ENCODE assay signal across 28 mouse cellular contexts in the genomic region with DNA sequence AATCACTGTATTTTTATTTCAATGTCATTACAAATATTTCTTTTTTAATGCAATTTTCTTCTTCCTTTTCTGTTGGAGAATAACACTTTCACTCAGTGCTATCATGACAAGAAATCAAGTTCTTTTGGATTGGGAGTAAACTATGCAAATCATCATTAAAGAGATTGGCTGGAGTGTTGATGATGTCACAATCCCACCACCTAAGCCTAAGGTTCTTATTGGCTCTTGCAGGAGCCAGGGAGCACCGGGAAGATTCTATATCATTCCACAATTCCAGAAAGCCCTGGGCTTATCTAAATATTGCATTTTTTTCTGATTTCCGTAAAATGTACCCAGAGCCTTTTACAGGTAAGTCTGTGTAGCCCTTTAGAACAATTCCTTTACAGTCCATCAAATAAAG.
"Had no signal": no experiment of that assay in that cellular context is flagged by ENCODE, and none has a peak within 500 bp of the region (broad histone marks: within the 10 kb centered on the region; RNA-seq: fewer than 3 reads in every experiment).

No protein-coding gene starts in this region.

- H3K4me1 ChIP-seq: heart, embryonic 12.5 days; limb, embryonic 12.5 days had no signal

- H3K9ac ChIP-seq: heart, embryonic 12.5 days; hindbrain, embryonic 13.5 days; hindbrain, embryonic 15.5 days; kidney, embryonic 15.5 days; limb, embryonic 12.5 days; liver, embryonic 12.5 days; liver, embryonic 14.5 days had no signal

- ATAC-seq: hindbrain, postnatal 0 days; intestine, embryonic 16.5 days; liver, embryonic 12.5 days had no signal

- H3K27ac ChIP-seq: gastrocnemius, adult 2 months; heart, embryonic 10.5 days; hindbrain, embryonic 10.5 days; hindbrain, embryonic 13.5 days; hindbrain, embryonic 15.5 days; hindbrain, postnatal 0 days; kidney, embryonic 15.5 days; kidney, postnatal 0 days; left cerebral cortex, adult 2 months; limb, embryonic 10.5 days; limb, embryonic 12.5 days; liver, embryonic 12.5 days; liver, embryonic 14.5 days had no signal

- H3K36me3 ChIP-seq: heart, embryonic 10.5 days; heart, embryonic 12.5 days; hindbrain, embryonic 10.5 days; hindbrain, embryonic 13.5 days; hindbrain, embryonic 15.5 days; kidney, embryonic 15.5 days; limb, embryonic 10.5 days; limb, embryonic 12.5 days; liver, embryonic 12.5 days had no signal

- H3K9me3 ChIP-seq: hindbrain, embryonic 13.5 days; hindbrain, embryonic 15.5 days; kidney, embryonic 15.5 days; limb, embryonic 10.5 days had no signal

- H3K4me3 ChIP-seq: gastrocnemius, adult 2 months; heart, embryonic 10.5 days; heart, embryonic 12.5 days; hindbrain, embryonic 10.5 days; hindbrain, embryonic 13.5 days; hindbrain, embryonic 15.5 days; kidney, embryonic 15.5 days; left cerebral cortex, adult 2 months; limb, embryonic 10.5 days; limb, embryonic 12.5 days; liver, embryonic 12.5 days had no signal

- DNase-seq: gastrocnemius, adult 2 months; gastrocnemius, postnatal 10 days; gastrocnemius, postnatal 25 days; heart, adult 18-20 months; heart, postnatal 10 days; heart, postnatal 4 days; kidney, adult 11 months; kidney, adult 2 months; kidney, adult 9 months; kidney, postnatal 14 days; kidney, postnatal 36 days; layer of hippocampus, adult 9-11 months; layer of hippocampus, postnatal 36 days; liver had no signal

- H3K27me3 ChIP-seq: heart, embryonic 12.5 days; hindbrain, embryonic 13.5 days; hindbrain, embryonic 15.5 days; kidney, embryonic 15.5 days; limb, embryonic 12.5 days had no signal

- H3K4me2 ChIP-seq: heart, embryonic 12.5 days; hindbrain, embryonic 13.5 days; hindbrain, embryonic 15.5 days; kidney, embryonic 15.5 days; limb, embryonic 12.5 days; liver, embryonic 12.5 days had no signal
